Mouse (Mus musculus) kidney, adult 2 months (tissue): ENCODE data around the gene Olfr478.

ENCODE experiments used
- CTCF ChIP-seq: fragments of 200-500 bp; conservative IDR thresholded peaks from 2 replicates; pipeline ENCODE4 v1.5.1; 2011; ENCODE audit warnings: low read depth, mild to moderate bottlenecking, control low read depth, low read length, moderate library complexity, mixed read lengths; ENCODE audit not compliant: insufficient read depth, insufficient read length
- POLR2A ChIP-seq: fragments of 200-500 bp; IDR thresholded peaks from one replicate; pipeline ENCODE4 v1.6.1; 2011; ENCODE audit warnings: low read depth, low read length, control low read depth

- TF ChIP-seq CTCF (no peak), POLR2A (no peak)
Observed at GRCm38 (mm10) chr7:107986393-107986792, 47.4 kb downstream of the Olfr478 start, which contains the start of gene Olfr477.
